Mouse (Mus musculus) forelimb bud, embryonic 11.5 days (tissue): ENCODE measurements around the gene Emid1.

Source experiments
- DNase-seq: peaks from one replicate; pipeline ENCODE4 v3.0.0-alpha.2; 2012; ENCODE audit warnings: low read depth, low spot score

The Emid1 gene

GRCm38 (mm10) chr11:5063561-5064281 is 88.3 kb downstream of the Emid1 start:
- DNase-seq: no peak

- DNase-seq: no peak
Observed at GRCm38 (mm10) chr11:5062860-5063505, 89.1 kb downstream of the Emid1 start.

- DNase-seq: no peak
Observed at GRCm38 (mm10) chr11:5062326-5062725, 89.7 kb downstream of the Emid1 start.

GRCm38 (mm10) chr11:5061413-5062139 is 90.5 kb downstream of the Emid1 start:
- DNase-seq: peak; percentile 76

- no peak for DNase-seq
Observed at GRCm38 (mm10) chr11:5060756-5061412, 91.2 kb downstream of the Emid1 start.

- DNase-seq: peak; percentile 59
Observed at GRCm38 (mm10) chr11:5059704-5060156, 92.3 kb downstream of the Emid1 start.

GRCm38 (mm10) chr11:5059230-5059629 is 92.8 kb downstream of the Emid1 start:
- DNase-seq: peak; percentile 53

- no peak for DNase-seq
Observed at GRCm38 (mm10) chr11:5058783-5059182, 93.3 kb downstream of the Emid1 start.

- DNase-seq: no peak
Observed at GRCm38 (mm10) chr11:5057856-5058641, 94.0 kb downstream of the Emid1 start, which contains the start of gene Rasl10a. TSS of gene Rasl10a (plus strand) at chr11:5058128.

- no peak for DNase-seq
Observed at GRCm38 (mm10) chr11:5057541-5057855, 94.6 kb downstream of the Emid1 start.

GRCm38 (mm10) chr11:5057064-5057463 is 95.0 kb downstream of the Emid1 start:
- DNase-seq: no peak
